Mouse (Mus musculus) cerebellum, adult 2 months (tissue): Measurements from ENCODE around the gene Itpripl1.
"Not testable (repeated sequence)": the region's sequence is repeated elsewhere in the genome, so short reads cannot be mapped to it uniquely, and the experiment has no call there.

Experiments
- CTCF ChIP-seq: fragments of 200-500 bp; IDR thresholded peaks from 2 replicates; pipeline ENCODE4 v1.5.1; 2011; ENCODE audit warnings: low read depth, mild to moderate bottlenecking, control low read depth, low read length, moderate library complexity, borderline replicate concordance; ENCODE audit not compliant: insufficient read depth
- POLR2A ChIP-seq: fragments of 200-500 bp; IDR thresholded peaks from 2 replicates; pipeline ENCODE4 v1.6.1; 2011; ENCODE audit warnings: low read length, control low read depth, borderline replicate concordance; ENCODE audit not compliant: insufficient read depth

- TF ChIP-seq CTCF, POLR2A: not testable (repeated sequence)
These were observed 53.1 kb downstream of the Itpripl1 start for GRCm38 (mm10) chr2:127090151-127090550.
